Mouse (Mus musculus): Measurements from ENCODE around the gene Ttc9. TPM values are rescaled to one million over a fixed set of nuclear protein-coding genes. Genes with fewer than 3 reads are reported as not detected.

Ttc9 gene
- total RNA-seq, 1 experiment from 2014 or later = not detected

DNA sequence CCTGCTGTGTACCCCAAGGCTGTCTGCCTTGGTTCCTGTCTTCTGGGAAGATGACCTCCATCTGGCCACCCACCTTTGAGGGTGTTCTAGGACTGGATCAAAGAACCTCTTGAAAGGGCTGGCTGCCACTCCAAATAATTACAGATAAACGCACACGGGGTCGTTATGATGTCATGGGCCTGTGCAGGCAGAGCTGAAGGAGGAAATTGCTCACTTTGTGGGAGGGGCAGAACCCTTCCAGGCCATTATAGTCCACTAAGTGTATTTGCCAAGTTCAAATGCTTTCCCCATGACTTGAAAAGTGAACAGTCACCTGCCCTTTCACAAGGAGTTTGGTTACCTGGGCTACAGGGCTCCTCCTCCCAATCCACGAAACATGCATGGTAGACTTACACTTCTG lies 67.0 kb downstream of the Ttc9 start:
- ATAC-seq (replicated peaks; ENCODE audit: insufficient number of reproducible peaks, low FRiP score, low TSS enrichment, poor library complexity, severe bottlenecking) = no peak

DNA sequence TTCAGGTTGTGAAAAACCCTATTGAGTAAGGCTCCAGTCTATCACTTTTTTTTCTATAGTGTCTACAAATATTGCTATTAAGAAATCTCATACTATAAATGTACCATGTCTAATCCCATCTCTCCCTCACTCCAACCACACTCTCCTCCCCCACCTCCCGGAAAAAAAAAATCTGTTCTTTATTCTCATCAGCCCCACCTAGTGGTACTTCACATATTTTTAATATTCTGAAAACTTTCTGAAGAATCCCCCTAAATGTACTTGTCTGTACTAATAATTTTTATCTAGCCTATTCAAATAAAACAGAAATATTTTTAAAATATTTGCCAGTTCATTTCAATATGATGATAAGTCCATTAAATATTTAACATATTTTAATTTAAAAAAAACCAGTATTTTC lies 71.9 kb downstream of the Ttc9 start:
- ATAC-seq (replicated peaks; ENCODE audit: insufficient number of reproducible peaks, low FRiP score, low TSS enrichment, poor library complexity, severe bottlenecking) = no peak

GRCm38 (mm10) chr12:81712618-81713017 lies 81.6 kb downstream of the Ttc9 start:
- no peak for ATAC-seq (replicated peaks; ENCODE audit: insufficient number of reproducible peaks, low FRiP score, low TSS enrichment, poor library complexity, severe bottlenecking)

Other genes starting within 250 kb of the Ttc9 start
- gene Adam4, start 209.3 kb upstream of the Ttc9 start, total RNA-seq (2017) = 1.1 to 3.3 TPM in 2 of 3 replicates, not detected in the other
- 113 to 151 TPM (median 115 TPM) in 3 replicates for gene Cox16, start 146.1 kb upstream of the Ttc9 start, total RNA-seq (2017)
- 3.4 to 61.0 TPM (median 34.3 TPM) in 3 replicates for gene Gm20498, start 98.3 kb upstream of the Ttc9 start, total RNA-seq (2017)
- 42.6 to 62.2 TPM (median 46.7 TPM) in 3 replicates for gene Synj2bp, start 98.3 kb upstream of the Ttc9 start, total RNA-seq (2017)
- 0.85 TPM in 1 of 3 replicates, not detected in the others for gene Adam21, start 62.8 kb upstream of the Ttc9 start, total RNA-seq (2017)
- 71.1 to 93.2 TPM (median 77.1 TPM) in 3 replicates for gene Med6, start 36.2 kb upstream of the Ttc9 start, total RNA-seq (2017)
- gene Map3k9, start 149.9 kb downstream of the Ttc9 start, total RNA-seq (2017) = 3.7 to 4.4 TPM (median 4.4 TPM) in 3 replicates
- 50.3 to 60.0 TPM (median 50.7 TPM) in 3 replicates for gene Pcnx, start 228.8 kb downstream of the Ttc9 start, total RNA-seq (2017)